Mouse (Mus musculus) layer of hippocampus, adult 8-10 months (tissue): ENCODE results near the gene Sept4. TPM values are rescaled to one million over a fixed set of nuclear protein-coding genes. Genes with fewer than 3 reads are reported as not detected.

ENCODE experiments used
- DNase-seq, 2 experiments: peaks; one replicate each; pipeline ENCODE4 v3.0.0; 2022; ENCODE audit warnings: low spot score in 2 of 2
- total RNA-seq, 4 experiments: library from RNA; stranded (reverse); gene quantifications; 2 replicates each; pipeline ENCODE4 v1.2.4; 2022

Sept4 gene
- total RNA-seq, 4 experiments from 2014 or later = 174 to 201 (median 193) TPM

GRCm38 (mm10) chr11:87578963-87579601 lies 10.4 kb downstream of the Sept4 start:
- peak in 1 of 2 experiments; percentile 58 for DNase-seq

- DNase-seq = no peak
Measured at GRCm38 (mm10) chr11:87579713-87580112, 11.0 kb downstream of the Sept4 start.

DNA sequence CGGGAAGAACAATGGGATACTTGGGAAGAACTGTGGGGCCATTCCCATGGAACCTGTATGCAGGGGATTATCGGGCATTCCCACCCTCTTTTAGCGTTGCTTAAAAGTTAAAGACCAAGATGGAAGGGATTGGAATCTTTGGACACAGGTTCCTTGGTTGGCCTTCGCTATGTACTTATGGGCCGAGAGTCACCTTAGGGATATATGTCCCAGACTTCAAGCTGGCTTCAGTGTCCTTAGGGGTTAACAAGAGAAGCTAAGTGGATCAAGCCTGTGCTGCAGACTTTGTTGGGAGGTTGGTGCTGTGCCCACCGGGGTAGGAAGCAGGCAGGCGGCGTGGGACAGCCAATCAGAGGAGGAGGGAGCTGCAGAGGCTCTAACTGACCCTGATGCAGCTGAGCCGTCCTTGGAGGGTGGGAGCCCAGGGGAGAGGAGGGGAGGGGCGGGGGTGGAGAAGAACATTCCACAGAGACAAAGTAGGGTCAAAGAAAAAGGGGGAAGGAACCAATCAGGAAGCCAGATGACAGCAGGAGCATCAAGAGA lies 11.9 kb downstream of the Sept4 start:
- no peak for DNase-seq

DNA sequence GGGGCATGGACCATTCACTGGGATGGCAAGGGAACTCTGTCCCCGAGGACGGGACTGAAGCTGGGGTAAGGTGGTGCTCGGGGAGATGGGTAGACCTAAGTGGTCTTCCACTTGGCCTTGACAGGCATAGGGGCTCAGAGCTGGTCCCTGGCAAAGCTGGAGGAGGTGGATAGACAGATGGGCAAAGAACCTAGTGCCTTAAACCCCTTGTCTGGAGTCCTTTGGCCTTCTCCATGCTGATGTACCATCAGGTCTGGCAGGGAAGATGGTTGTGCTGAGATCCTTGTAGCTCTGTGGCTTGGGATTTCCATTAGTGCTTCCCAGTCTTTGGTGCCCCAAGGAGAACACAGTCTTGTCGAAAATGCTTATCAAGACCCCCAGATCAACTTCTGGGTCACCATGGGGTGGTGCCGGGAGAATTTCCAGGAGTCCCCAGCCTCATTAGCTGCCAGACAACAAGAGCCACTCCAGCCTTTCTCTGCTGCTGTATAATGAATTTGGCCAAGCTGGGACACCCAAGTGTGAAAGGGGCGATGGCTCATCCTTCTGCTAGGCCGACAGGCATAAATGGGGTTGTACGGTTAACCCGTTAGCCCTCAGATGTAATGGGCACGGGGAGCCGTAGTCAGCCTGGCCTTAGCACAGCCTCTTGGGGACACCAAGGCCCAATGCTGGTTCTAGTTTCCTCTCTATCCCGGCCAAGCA lies 12.6 kb downstream of the Sept4 start:
- no peak for DNase-seq

DNA sequence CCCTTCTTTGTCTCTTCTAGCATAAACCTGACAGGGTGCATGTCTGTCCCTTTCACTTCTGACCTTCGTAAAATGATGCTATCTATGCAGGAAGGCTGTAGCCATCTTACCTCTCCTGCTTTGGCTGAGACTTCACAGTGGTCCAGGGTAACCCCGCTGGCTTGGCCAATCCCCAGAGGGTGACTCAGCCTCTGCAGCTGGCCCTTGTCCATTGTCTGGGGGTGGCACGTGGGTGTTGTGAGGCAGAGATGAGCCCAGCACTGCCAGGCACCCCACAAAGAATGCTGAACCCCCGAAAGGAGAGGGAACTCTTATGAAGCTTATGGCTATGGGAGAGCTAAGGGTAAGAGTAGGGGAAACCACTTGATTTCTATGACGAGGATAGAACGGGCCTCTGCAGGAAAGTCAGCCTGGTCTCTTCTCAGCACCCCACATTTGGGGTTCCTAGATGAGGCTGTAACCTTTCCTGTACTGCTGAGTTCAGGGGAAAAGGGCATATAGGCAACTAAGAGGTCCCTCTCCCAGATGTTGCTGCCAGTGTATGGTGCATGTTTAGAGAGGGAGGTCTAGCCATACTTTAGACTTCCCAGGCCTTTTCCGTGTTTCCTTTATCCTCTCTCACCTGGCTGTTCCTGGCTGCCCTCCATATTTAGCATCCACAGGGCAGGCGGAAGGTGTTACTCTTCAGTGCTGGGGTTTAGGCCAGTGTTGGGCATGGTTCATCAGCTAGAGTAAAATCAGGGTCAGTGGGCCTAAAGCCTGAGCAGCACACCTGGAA lies 13.4 kb downstream of the Sept4 start:
- DNase-seq = peak; percentile 78 to 82

DNA sequence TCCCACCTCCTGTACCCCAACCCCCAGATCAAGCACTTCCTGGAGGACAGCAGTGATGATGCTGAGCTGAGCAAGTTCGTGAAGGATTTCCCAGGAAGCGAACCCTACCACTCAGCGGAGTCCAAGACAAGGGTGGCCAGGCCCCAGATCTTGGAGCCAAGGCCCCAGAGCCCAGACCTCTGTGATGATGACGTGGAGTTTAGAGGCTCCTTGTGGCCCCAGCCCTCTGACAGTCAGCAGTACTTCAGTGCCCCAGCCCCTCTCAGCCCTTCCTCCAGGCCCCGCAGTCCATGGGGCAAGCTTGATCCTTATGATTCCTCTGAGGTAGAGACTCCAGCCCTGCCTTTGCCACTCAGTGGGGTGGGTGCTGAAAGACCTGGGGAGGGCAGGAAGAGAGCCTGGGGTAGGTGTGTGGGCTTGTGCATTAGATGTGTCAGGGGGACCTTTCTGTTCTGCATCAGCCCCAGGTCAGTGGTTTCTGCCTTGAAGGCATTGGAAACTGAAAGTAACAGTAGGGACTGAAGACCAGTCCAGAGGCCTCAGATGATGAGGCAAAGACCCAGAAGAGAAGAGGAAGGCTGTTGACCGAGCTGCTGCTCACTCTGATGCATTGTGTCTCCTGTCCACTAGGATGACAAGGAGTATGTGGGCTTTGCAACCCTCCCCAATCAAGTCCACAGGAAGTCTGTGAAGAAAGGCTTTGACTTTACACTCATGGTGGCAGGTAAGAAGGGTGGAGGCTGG lies 14.8 kb downstream of the Sept4 start:
- DNase-seq = peak in 1 of 2 experiments; percentile 3

DNA sequence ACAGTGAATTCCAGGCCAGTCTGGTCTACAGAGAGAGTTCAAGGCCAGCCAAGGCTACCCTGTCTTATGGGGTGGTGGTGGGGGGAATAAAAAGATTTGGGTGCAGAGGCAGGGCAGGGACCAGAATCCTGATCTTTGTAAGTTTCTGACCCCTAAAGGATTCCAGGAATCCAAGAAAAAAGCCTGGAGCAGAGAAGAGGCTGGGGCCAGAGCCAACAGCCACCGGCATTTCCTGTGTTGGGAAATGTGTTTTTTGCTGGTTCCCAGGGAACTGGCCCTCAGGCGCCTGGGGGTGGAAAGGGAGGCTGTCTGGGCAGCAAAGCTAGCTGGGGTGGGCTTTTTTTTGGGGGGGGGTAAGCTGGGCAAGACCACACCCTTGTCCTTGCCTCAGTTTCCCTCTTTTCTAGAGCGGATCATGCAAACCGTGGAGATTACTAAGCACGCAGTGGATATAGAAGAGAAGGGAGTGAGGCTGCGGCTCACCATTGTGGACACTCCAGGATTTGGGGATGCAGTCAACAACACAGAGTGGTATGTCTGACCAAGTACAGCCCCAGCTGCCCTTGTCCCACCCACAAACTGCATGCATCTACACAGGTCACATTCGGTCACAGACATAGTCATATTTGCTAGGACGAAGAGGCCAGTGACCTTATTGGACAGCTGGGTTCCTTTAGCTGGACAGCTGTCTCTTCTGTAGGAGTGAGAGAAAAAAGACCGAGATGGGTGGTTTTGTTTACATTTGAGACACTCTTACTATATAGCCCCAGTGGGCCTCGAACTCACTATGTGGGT lies 16.2 kb downstream of the Sept4 start:
- DNase-seq = no peak

- no peak for DNase-seq
Measured at GRCm38 (mm10) chr11:87587211-87587874, 18.6 kb downstream of the Sept4 start.

GRCm38 (mm10) chr11:87589605-87590004 lies 20.9 kb downstream of the Sept4 start:
- DNase-seq = no peak

DNA sequence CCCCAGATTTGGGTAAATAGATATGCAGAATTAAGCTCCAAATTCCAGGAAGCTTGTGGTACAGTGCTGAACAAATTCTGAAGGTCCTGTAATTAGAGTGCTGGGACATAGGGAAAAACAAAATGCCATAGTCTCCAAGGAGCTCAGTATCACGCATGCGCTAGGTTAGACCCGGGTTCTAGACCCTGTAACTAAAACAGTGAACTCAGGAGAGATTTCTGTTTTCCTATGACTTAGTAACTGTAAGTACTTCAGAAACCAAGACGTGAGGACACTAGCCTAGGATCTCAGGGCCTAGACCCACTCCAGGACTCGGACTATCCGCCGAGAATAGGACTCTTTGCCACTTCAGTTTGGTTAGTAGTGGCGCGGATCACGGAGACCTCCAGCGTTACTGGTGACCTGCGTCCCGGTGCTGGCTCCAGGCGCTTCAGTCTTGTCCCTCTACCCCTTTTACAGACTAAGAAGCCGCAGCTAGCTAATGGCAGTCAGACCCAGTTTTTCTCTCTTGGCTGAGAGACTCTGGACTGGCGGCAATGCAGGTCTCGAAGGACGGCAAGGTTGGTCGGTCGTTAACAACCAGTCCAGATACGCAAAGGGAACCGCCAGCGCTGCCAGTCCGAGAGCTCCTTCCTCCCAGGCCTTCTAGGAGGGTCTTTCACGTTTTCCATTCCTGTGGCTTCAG lies 22.3 kb downstream of the Sept4 start:
- DNase-seq = no peak

DNA sequence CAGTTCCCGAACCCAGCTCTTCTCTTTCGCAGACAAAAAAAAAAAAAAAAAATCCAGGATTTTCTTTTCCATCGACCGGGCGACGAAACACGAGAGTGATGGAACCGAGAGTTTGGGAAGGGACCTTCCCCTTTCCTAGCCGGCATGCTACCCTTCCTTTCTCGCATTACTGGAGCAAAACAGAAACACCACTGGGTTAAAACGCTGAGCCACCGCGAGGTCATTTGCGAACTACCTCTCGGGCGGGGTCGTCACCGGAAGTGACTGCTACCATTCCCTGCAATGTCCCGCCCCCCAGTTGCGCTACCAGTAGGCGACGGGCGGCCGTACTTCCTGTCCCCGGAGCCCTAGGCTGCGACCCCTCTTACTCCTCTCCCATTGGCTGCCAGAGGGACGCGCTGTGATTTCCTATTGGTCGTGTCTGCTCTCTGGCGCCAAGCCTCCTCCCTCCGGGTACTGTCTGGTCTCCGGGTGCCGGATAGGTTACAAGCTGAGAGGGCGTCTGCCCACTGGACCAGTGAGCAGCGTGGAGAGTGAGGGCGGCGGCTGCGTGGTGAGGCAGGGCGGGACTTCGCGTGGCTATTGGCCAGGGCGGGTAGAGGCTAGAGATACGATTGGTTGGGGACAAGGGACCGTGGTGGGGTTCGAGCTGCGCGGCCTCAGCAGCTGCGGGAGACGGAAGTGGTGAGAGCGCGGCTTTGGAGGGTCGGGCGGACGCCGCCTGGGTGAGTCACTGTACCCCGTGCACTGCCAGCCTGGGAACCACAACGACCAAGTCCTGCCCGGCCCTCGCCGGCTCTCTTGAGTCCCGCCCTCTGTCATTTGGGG lies 23.0 kb downstream of the Sept4 start, which contains the start of gene Mtmr4:
Gene Mtmr4 (plus strand): TSS at position 637 of the 828 bp plus-strand sequence.
- peak; percentile 100 for DNase-seq

DNA sequence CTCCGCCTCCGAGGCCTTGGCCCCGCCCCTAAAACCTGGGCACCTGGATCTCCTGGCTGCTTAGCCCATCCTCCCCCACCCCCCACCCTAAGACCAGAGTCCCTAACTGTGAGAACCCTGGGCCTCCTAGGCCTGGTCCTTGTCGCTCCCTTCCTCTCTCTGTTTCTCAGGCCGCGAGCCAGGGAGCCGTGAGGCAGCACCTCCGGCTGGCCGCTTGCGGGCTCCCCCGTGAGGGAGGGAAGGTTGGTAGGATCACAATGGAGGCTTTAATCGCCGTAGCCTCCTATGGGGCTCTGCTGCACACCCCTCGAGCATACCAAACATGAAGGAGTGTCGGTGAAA lies 23.6 kb downstream of the Sept4 start:
- DNase-seq = no peak

- DNase-seq = no peak
Measured at GRCm38 (mm10) chr11:87592713-87593598, 24.3 kb downstream of the Sept4 start.

DNA sequence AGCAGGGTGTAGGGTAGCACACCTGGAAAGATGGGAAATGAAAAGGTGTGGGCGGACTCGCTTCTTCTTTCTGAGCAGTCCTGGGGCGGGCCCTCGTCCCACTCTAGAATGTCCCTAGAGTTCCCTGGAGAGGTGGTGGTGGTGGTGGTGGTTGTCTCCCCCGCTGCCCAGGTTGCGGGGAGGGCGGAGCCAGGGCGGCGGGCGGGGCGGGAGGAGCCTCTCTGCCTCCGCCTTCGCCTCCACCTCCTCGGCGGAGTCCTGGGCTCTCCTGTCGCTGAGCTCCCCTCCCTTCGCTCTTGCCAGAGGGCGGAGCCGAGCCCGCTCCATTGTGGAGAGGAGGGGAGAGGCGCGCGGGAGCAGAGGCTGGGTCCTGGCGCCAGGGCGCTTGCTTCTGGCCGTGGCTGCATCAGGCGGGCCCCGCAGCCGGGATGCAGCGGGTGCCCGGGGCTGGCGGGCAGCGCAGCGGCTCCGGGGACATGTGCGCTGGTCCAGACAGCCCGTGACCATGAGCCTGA lies 26.7 kb downstream of the Sept4 start:
- peak; percentile 76 to 77 for DNase-seq

GRCm38 (mm10) chr11:87595976-87596375 lies 27.3 kb downstream of the Sept4 start:
- no peak for DNase-seq

- DNase-seq = no peak
Measured at GRCm38 (mm10) chr11:87596492-87596891, 27.8 kb downstream of the Sept4 start.

DNA sequence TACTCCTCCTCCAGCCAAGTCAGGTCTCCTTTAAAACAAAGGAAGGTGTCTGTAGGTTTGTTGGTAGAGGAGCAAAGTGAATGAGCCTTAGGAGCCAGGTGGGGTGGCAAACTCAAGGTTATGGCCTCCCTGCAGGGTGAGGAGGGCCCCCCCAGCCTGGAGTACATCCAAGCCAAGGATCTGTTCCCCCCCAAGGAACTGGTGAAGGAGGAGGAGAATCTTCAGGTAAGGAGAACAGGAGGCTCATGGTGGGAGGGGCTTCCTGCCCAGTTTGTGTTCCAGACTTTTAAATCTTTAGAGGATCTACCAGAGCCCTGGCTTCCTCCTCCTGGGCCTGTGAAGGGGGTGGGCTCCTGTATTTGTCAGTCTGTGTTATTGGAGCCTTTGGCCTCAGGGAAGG lies 28.4 kb downstream of the Sept4 start:
- DNase-seq = no peak
